Mouse (Mus musculus) erythroblast, embryonic 14.5 days (primary cell): Measurements from ENCODE around the gene Ubtd1. TPM values are rescaled to one million over a fixed set of nuclear protein-coding genes. Genes with fewer than 3 reads are reported as not detected.

Experiments used
- H3K27me3 ChIP-seq: 2 replicates; pipeline ENCODE4 v1.6.1; 2012; ENCODE audit warnings: inconsistent platforms; ENCODE audit not compliant: control insufficient read depth
- H3K36me3 ChIP-seq: 2 replicates; pipeline ENCODE4 v1.6.1; 2012; ENCODE audit warnings: mild to moderate bottlenecking, inconsistent platforms; ENCODE audit not compliant: control insufficient read depth
- H3K4me1 ChIP-seq: 2 replicates; pipeline ENCODE4 v1.6.1; 2012; ENCODE audit warnings: inconsistent platforms; ENCODE audit not compliant: control insufficient read depth
- H3K4me3 ChIP-seq: replicated peaks from 2 replicates; pipeline ENCODE3; 2012; ENCODE audit warnings: moderate library complexity, mild to moderate bottlenecking, inconsistent platforms
- H3K9me3 ChIP-seq: 2 replicates; pipeline ENCODE4 v1.6.1; 2012; ENCODE audit warnings: low read length, inconsistent platforms, mixed read lengths; ENCODE audit not compliant: control insufficient read depth
- GATA1 ChIP-seq: IDR thresholded peaks from 2 replicates; pipeline ENCODE4 v1.6.1; 2012; ENCODE audit warnings: low read length, inconsistent platforms, mixed read lengths
- TAL1 ChIP-seq: IDR thresholded peaks from 3 replicates; pipeline ENCODE4 v1.6.1; 2012; ENCODE audit warnings: low read length, inconsistent platforms, mixed read lengths
- polyA plus RNA-seq: library from polyadenylated mRNA; stranded (reverse); fragments of >175 nt; gene quantifications from 2 replicates; pipeline ENCODE4 v1.2.3, GENCODE M21; 2012

Gene Ubtd1
- polyA plus RNA-seq, 1 experiment = 0.10 TPM

DNA sequence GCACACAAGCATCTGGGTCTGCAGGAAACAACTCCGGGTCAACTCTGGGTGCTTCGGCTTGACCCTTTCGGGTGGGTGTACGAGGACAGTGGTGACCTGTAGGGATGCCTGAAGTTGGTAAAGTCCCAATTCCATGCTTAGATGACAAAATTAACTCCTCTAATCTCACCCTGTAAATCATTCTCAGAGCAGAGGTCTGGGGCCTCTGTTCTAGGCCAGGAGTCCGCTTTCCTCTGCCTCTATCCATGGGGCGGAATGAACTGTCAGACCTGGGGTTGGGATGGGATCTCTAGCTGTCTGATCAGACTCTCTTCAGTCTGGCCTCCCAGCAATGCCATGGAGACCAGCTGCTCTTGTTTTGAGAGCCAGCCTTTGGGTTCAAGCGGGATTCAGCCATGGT, 79.9 kb downstream of the Ubtd1 start:
- TF ChIP-seq TAL1 = no peak
- TF ChIP-seq GATA1 = no peak
- no peaks in the 10 kb centered on the region for H3K9me3 ChIP-seq
- no peaks in the 10 kb centered on the region for H3K4me1 ChIP-seq
- H3K4me3 ChIP-seq = no peak overlapping the region
- H3K36me3 ChIP-seq = peaks cover 3% of the 10 kb centered on the region; the same call in 1 of the 2 replicates
- H3K27me3 ChIP-seq = peaks cover 2% of the 10 kb centered on the region; the same call in 1 of the 2 replicates

DNA sequence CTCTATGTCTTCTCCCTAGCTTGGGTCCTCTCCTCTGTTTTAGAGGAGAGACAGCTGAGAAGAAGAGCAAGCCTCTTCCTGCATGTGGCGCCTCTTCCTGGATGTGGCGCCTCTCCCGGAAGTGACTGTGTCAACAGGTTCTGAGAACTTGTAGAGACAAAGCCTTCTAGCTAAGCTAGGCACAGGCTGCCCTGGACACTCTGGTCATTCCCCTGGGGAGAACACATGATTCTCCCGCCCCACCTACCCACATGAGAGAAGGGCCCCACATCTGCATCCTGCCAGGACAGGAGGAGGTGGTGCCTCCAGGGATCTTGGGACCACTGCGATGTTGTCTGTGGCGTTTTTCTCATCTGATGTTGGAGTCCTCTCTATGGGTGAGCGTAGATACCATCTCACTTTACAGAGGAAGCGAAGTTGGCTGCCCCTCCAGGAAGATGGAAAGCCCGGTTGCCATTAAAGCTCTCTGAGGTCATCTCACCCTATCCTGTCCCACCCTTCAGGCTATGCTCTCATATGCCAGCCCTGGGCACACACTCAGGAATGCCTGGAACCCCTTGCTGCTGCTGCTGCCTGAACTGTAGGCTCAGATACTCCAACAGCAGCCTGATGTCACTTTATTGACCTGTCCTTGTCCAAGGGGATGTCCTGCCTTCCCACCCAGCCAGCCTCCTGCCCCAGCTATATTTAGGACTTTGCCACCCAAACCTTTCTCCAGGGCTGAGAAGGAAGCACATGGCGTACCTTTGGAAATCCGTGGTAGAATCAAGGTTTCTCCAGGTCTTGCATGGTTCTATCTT, 87.1 kb downstream of the Ubtd1 start:
- H3K27me3 ChIP-seq = no peaks in the 10 kb centered on the region
- H3K4me1 ChIP-seq = no peaks in the 10 kb centered on the region
- no peaks in the 10 kb centered on the region for H3K9me3 ChIP-seq

DNA sequence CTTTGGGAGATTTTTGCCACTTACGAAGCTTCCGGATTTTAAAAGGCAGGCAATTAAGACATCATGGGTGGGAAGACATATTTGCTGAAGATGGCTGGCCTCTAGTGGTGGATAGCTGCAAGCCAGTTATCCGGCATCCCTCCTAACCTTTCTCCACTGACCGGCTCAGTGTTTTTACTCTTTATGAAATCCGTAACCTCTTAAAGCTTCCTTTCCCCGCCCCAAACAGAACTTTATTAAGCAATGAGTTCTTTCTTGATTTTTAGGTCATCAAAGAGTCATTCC, 87.6 kb downstream of the Ubtd1 start:
- TF ChIP-seq TAL1 (no peak), GATA1 (no peak)
- Histone ChIP-seq H3K4me3 (no peak overlapping the region), H3K36me3 (peaks cover 4% of the 10 kb centered on the region; the same call in 1 of the 2 replicates), H3K4me1 (no peaks in the 10 kb centered on the region), H3K27me3 (no peaks in the 10 kb centered on the region), H3K9me3 (no peaks in the 10 kb centered on the region)

More for the DNA sequence above, 87.1 kb downstream of the Ubtd1 start:
- Histone ChIP-seq H3K4me3 (no peak overlapping the region), H3K36me3 (peaks cover 4% of the 10 kb centered on the region; the same call in 1 of the 2 replicates)
- TF ChIP-seq TAL1 (no peak), GATA1 (no peak)

DNA sequence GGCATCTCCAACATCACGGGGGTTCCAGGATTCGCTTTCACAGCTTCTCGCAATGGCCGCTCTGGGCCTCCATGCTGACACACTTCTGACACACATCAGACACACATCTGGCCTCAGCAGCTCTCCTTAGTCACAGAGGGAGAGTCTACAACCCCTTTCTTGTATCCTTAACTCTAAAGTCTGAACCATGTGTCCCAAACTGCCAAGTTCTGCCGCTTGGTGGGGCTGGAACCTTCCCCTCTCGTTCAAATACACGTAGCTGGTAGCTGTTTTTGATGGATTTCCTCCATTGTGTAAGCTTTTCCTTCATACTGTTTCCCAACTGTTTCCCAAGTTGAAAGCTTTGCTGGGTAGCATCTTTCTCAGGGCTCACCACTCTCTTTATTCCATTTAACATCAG, 89.7 kb downstream of the Ubtd1 start:
- Histone ChIP-seq H3K36me3 (peaks cover 15% of the 10 kb centered on the region), H3K9me3 (no peaks in the 10 kb centered on the region), H3K27me3 (no peaks in the 10 kb centered on the region), H3K4me3 (no peak overlapping the region), H3K4me1 (no peaks in the 10 kb centered on the region)
- TF ChIP-seq GATA1 = no peak
- no peak for TF ChIP-seq TAL1

DNA sequence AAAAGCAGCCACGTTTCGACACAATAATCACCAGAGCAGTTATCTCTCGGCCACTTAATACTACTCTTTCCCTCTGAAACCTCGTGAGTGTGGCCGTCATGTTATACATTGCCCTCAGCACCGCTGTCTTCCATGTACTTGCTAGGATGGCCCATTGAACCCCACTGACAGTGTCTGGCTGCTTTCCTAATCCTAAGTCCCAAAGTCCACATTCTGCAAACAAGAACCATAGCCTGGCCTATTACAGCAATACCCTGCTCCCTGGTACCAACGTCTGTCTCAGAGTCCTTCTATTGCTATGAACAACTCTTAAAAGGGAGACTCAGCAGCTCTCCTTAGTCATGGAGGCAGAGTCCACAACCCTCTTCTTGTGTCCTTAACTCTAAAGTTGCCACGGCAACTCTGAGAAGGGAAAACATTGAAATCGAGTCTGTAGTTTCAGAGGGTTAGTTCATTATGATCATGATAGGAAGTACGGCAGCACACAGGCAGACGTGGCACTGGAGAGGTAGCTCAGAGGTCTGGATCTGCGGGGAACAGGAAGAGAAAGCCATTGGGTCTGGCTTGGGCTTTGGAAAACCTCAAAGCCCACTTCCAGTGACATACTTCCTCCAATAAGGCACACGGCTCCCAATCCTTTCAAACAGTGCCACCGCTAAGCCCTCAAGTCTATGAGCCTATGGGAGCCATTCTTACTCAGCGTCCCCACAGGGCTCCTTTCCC, 90.5 kb downstream of the Ubtd1 start:
- TF ChIP-seq GATA1 = no peak
- TF ChIP-seq TAL1 = no peak
- Histone ChIP-seq H3K27me3 (no peaks in the 10 kb centered on the region), H3K36me3 (peaks cover 15% of the 10 kb centered on the region), H3K4me1 (no peaks in the 10 kb centered on the region), H3K4me3 (no peak overlapping the region), H3K9me3 (no peaks in the 10 kb centered on the region)

- Histone ChIP-seq H3K4me1 (no peaks in the 10 kb centered on the region), H3K4me3 (no peak overlapping the region), H3K27me3 (no peaks in the 10 kb centered on the region), H3K9me3 (no peaks in the 10 kb centered on the region), H3K36me3 (peaks cover 15% of the 10 kb centered on the region)
- TF ChIP-seq GATA1 = no peak
- no peak for TF ChIP-seq TAL1
Measured at GRCm38 (mm10) chr19:42072802-42073201, 91.2 kb downstream of the Ubtd1 start.

DNA sequence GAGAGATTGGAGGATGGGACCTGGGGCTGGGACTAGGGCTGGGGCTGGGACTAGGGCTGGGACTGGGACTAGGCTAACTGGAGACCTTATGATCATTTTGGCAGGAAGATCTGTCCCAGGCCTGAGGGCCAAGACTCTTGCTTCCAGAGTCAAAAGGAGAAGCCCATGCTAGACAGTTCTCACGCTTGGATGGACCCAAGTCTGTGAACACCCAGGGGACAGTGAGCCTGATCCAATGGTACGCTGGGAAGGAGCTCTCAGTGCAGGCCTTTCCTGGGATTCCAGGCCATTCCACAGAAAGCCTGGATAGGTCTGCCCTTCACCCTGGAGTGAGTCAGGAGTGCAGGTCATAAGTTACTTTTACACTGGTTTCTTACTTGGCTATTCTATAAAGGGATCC, 93.5 kb downstream of the Ubtd1 start:
- Histone ChIP-seq H3K4me1 (peaks cover 13% of the 10 kb centered on the region), H3K4me3 (no peak overlapping the region), H3K27me3 (no peaks in the 10 kb centered on the region), H3K9me3 (no peaks in the 10 kb centered on the region), H3K36me3 (peaks cover 14% of the 10 kb centered on the region)
- TF ChIP-seq GATA1 (no peak), TAL1 (no peak)

DNA sequence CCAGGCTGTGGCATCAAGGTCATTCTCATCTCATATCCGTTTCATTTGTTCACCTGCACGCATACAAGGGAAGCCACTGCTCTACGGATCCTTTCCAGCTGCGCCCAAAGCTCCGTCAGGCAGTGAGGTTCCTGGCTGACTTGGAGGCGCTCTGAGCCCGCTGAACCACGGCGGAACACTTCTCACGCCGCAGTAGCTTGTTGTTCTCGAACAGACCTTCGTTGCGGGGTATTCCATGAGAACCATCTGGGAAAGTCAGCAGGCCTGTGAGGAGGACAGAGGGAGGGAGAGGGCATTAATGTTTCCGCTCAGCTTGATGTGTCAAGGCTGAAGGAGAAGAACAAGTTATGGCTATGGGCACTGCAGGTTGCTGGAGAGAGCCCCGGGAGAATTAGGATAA, 94.4 kb downstream of the Ubtd1 start:
- Histone ChIP-seq H3K9me3 (no peaks in the 10 kb centered on the region), H3K36me3 (peaks cover 11% of the 10 kb centered on the region), H3K4me1 (peaks cover 18% of the 10 kb centered on the region), H3K4me3 (no peak overlapping the region), H3K27me3 (no peaks in the 10 kb centered on the region)
- TF ChIP-seq GATA1 = no peak
- TF ChIP-seq TAL1 = no peak

DNA sequence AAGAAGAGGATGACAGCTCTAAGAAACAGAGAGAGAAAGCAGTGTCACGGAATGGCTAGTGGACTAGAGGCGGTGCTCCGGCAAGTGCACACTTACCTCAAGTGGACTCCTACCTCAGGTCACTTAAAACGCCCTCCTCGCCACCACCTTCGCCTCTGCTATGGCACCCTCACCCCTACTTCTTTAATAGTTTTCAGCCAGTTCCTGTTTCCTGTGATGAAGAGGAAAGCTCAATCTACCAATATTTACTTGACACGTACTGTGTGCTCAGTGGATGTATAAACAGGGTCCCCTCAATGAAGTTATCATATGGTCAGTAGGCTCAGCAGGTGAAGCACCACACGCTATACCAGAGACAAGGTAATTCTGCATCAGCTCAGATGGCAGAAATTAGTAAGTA, 97.0 kb downstream of the Ubtd1 start:
- no peaks in the 10 kb centered on the region for H3K9me3 ChIP-seq
- peaks cover 11% of the 10 kb centered on the region for H3K36me3 ChIP-seq
- no peaks in the 10 kb centered on the region for H3K27me3 ChIP-seq
- peaks cover 18% of the 10 kb centered on the region for H3K4me1 ChIP-seq
- no peak for TF ChIP-seq GATA1
- TF ChIP-seq TAL1 = no peak
- H3K4me3 ChIP-seq = no peak overlapping the region

GRCm38 (mm10) chr19:42079006-42079405, 97.4 kb downstream of the Ubtd1 start:
- Histone ChIP-seq H3K27me3 (no peaks in the 10 kb centered on the region), H3K4me1 (peaks cover 18% of the 10 kb centered on the region), H3K4me3 (no peak overlapping the region), H3K9me3 (no peaks in the 10 kb centered on the region), H3K36me3 (peaks cover 11% of the 10 kb centered on the region)
- no peak for TF ChIP-seq GATA1
- TF ChIP-seq TAL1 = no peak
